Mouse (Mus musculus) kidney, postnatal 0 days (tissue): ENCODE data around the gene 9930021J03Rik. TPM values are rescaled to one million over a fixed set of nuclear protein-coding genes. Genes with fewer than 3 reads are reported as not detected.

Source experiments
- ATAC-seq: fragments of 200-750 bp; cut with Nextera tagmentation; replicated peaks from 2 replicates; pipeline ENCODE4 v1.8.0; 2017; ENCODE audit warnings: low read depth, moderate number of reproducible peaks, moderate TSS enrichment, moderate library complexity; ENCODE audit not compliant: low FRiP score
- DNase-seq: peaks from one replicate; pipeline ENCODE4 v3.0.0-alpha.2; 2016; ENCODE audit warnings: low spot score
- H3K27ac ChIP-seq: fragments of 300-500 bp; sonication (generic); 2 replicates; pipeline ENCODE4 v1.5.1; 2014; ENCODE audit warnings: mild to moderate bottlenecking
- H3K27me3 ChIP-seq: fragments of 300-500 bp; sonication (generic); 2 replicates; pipeline ENCODE4 v1.6.1; 2014; ENCODE audit warnings: low read length, mixed read lengths; ENCODE audit not compliant: insufficient read depth
- H3K36me3 ChIP-seq: fragments of 300-500 bp; sonication (generic); 2 replicates; pipeline ENCODE4 v1.6.1; 2014; ENCODE audit warnings: low read length, mixed read lengths; ENCODE audit not compliant: insufficient read depth
- H3K4me1 ChIP-seq: fragments of 300-500 bp; sonication (generic); replicated peaks from 2 replicates; pipeline ENCODE4 v1.6.1; 2014; ENCODE audit warnings: antibody characterized with exemption, low read length, mixed read lengths; ENCODE audit not compliant: insufficient read depth
- H3K4me2 ChIP-seq: fragments of 300-500 bp; sonication (generic); 2 replicates; pipeline ENCODE4 v1.6.1; 2014; ENCODE audit warnings: mild to moderate bottlenecking, low read length, moderate library complexity, mixed read lengths
- H3K4me3 ChIP-seq: fragments of 300-500 bp; sonication (generic); replicated peaks from 2 replicates; pipeline ENCODE4 v1.5.1; 2014; ENCODE audit warnings: low read depth, low read length
- H3K9ac ChIP-seq: fragments of 300-500 bp; sonication (generic); 2 replicates; pipeline ENCODE4 v1.6.1; 2014; ENCODE audit warnings: low read depth, low read length
- H3K9me3 ChIP-seq: fragments of 300-500 bp; sonication (generic); replicated peaks from 2 replicates; pipeline ENCODE4 v1.6.1; 2016; ENCODE audit warnings: low read length, inconsistent platforms, mixed read lengths
- CTCF ChIP-seq: IDR thresholded peaks from 2 replicates; pipeline ENCODE4 v1.5.1; 2016; ENCODE audit warnings: antibody characterized with exemption, low read depth, mild to moderate bottlenecking, moderate library complexity
- WGBS: fragments of 180-500 bp; shearing (Covaris S2); extraction: QIAGEN DNeasy Blood & Tissue Kit; methylation state at CpG from one replicate; pipeline ENCODE4 v1.1.7; 2014; 5-methylcytosine and 5-hydroxymethylcytosine counted together
- polyA plus RNA-seq: library from polyadenylated mRNA; unstranded; fragments of >200 nt; fragmentation: Nextera tagmentation; extraction: Ambion mirVana; gene quantifications from 2 replicates; pipeline ENCODE4 v1.2.1, GENCODE M21; 2015

The 9930021J03Rik gene
- polyA plus RNA-seq, 1 experiment from 2014 or later: 5.9 TPM

GRCm38 (mm10) chr19:29683844-29684540 is 121.8 kb downstream of the 9930021J03Rik start:
- peak; percentile 82 for TF ChIP-seq CTCF
- WGBS: 52% methylated on average over 16 of the region's 16 CpGs
- 0 out of 2 replicates have a peak, but pooled peaks have one; percentile 33 for ATAC-seq

GRCm38 (mm10) chr19:29680182-29681152 is 125.3 kb downstream of the 9930021J03Rik start:
- H3K4me1 ChIP-seq: no peaks in the 10 kb centered on the region
- no peaks in the 10 kb centered on the region for H3K27me3 ChIP-seq
- no peak overlapping the region for H3K4me3 ChIP-seq
- no peak overlapping the region for H3K27ac ChIP-seq
- 77% methylated on average over 13 of the region's 13 CpGs for WGBS
- no peak overlapping the region for H3K9ac ChIP-seq
- TF ChIP-seq CTCF: no peak
- no peaks in the 10 kb centered on the region for H3K9me3 ChIP-seq
- ATAC-seq (no peak), DNase-seq (peak; percentile 12)
- H3K36me3 ChIP-seq: no peaks in the 10 kb centered on the region
- no peak overlapping the region for H3K4me2 ChIP-seq

More at GRCm38 (mm10) chr19:29683844-29684540, 121.8 kb downstream of the 9930021J03Rik start:
- no peak overlapping the region for H3K4me3 ChIP-seq
- H3K27me3 ChIP-seq: no peaks in the 10 kb centered on the region
- H3K27ac ChIP-seq: no peak overlapping the region
- no peaks in the 10 kb centered on the region for H3K4me1 ChIP-seq
- no peak overlapping the region for H3K9ac ChIP-seq
- no peaks in the 10 kb centered on the region for H3K36me3 ChIP-seq
- H3K4me2 ChIP-seq: no peak overlapping the region
- peak; percentile 77 for DNase-seq
- H3K9me3 ChIP-seq: no peaks in the 10 kb centered on the region

DNA sequence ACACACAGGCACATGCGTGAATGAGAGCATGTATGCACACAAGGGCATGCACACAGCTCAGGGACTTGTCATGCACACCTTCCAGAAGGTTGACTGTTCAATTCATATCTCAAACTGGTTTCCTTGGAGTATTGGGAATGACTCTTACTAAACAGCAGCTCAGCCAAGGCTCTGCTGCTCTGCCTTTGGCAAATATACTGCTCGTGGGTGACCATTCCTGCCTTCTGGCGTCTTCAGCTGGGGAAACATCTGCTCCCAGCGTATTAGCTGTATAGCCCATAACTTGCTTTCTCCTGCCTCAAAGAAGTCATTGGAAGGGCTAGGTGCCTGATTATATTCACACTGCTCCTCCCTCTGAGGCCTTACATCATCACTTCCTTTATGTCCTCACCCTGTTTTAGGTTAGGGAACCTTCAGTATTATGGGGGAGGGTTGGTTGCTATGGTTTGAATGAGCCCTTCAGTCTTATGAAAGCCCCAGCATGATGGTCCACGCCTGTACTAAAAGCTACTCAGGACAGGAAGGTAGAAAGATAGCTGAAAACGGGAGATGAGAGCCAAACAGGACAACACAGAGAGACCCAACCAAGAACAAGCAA is 127.5 kb downstream of the 9930021J03Rik start:
- no peak for TF ChIP-seq CTCF
- Histone ChIP-seq H3K27ac (no peak overlapping the region), H3K9me3 (no peaks in the 10 kb centered on the region), H3K9ac (no peak overlapping the region), H3K4me3 (no peak overlapping the region), H3K4me2 (no peak overlapping the region), H3K27me3 (no peaks in the 10 kb centered on the region), H3K4me1 (no peaks in the 10 kb centered on the region), H3K36me3 (no peaks in the 10 kb centered on the region)
- ATAC-seq (no peak), DNase-seq (no peak)
- WGBS: 86% methylated on average over 6 of the region's 6 CpGs

GRCm38 (mm10) chr19:29676479-29677193 is 129.2 kb downstream of the 9930021J03Rik start:
- Histone ChIP-seq H3K27ac (no peak overlapping the region), H3K9ac (no peak overlapping the region), H3K9me3 (no peaks in the 10 kb centered on the region), H3K36me3 (no peaks in the 10 kb centered on the region), H3K4me2 (no peak overlapping the region), H3K4me1 (no peaks in the 10 kb centered on the region), H3K27me3 (no peaks in the 10 kb centered on the region), H3K4me3 (no peak overlapping the region)
- TF ChIP-seq CTCF: 0 out of 2 replicates have a peak, but pooled peaks have one; percentile 12
- ATAC-seq: no peak; the same call in 1 of the 2 replicates
- 39% methylated on average over 10 of the region's 10 CpGs for WGBS
- peak; percentile 40 for DNase-seq

- peak; percentile 37 for DNase-seq
- Histone ChIP-seq H3K4me3 (no peak overlapping the region), H3K36me3 (no peaks in the 10 kb centered on the region), H3K4me1 (no peaks in the 10 kb centered on the region), H3K27me3 (no peaks in the 10 kb centered on the region), H3K4me2 (no peak overlapping the region), H3K27ac (0 out of 2 replicates have a peak overlapping the region, but pooled peaks have one; percentile 19), H3K9me3 (no peaks in the 10 kb centered on the region), H3K9ac (no peak overlapping the region)
- no peak; the same call in 1 of the 2 replicates for ATAC-seq
- TF ChIP-seq CTCF: no peak
- WGBS: 32% methylated on average over 9 of the region's 9 CpGs
Measured at GRCm38 (mm10) chr19:29675562-29676078, 130.2 kb downstream of the 9930021J03Rik start.
